Mouse (Mus musculus) lung, embryonic 14.5 days (tissue): Measurements from ENCODE around the gene Oog3. TPM values are rescaled to one million over a fixed set of nuclear protein-coding genes. Genes with fewer than 3 reads are reported as not detected.

Experiments
- ATAC-seq: fragments of 200-750 bp; cut with Nextera tagmentation; 2 replicates; pipeline ENCODE4 v1.8.0; 2017; ENCODE audit warnings: mild to moderate bottlenecking, moderate TSS enrichment, moderate library complexity; ENCODE audit not compliant: insufficient read depth
- DNase-seq: peaks from one replicate; pipeline ENCODE4 v3.0.0-alpha.2; 2015
- H3K27ac ChIP-seq: fragments of 300-500 bp; sonication (generic); 2 replicates; pipeline ENCODE4 v1.5.1; 2014; ENCODE audit warnings: low read depth, mild to moderate bottlenecking, moderate library complexity
- H3K27me3 ChIP-seq: fragments of 300-500 bp; sonication (generic); 2 replicates; pipeline ENCODE4 v1.6.1; 2014; ENCODE audit warnings: low read length, control low read depth; ENCODE audit not compliant: insufficient read depth
- H3K36me3 ChIP-seq: fragments of 300-500 bp; sonication (generic); 2 replicates; pipeline ENCODE4 v1.6.1; 2014; ENCODE audit warnings: control low read depth; ENCODE audit not compliant: insufficient read depth
- H3K4me1 ChIP-seq: fragments of 300-500 bp; sonication (generic); 2 replicates; pipeline ENCODE4 v1.6.1; 2014; ENCODE audit warnings: antibody characterized with exemption, control low read depth; ENCODE audit not compliant: insufficient read depth
- H3K4me2 ChIP-seq: fragments of 300-500 bp; sonication (generic); 2 replicates; pipeline ENCODE4 v1.6.1; 2014; ENCODE audit warnings: mild to moderate bottlenecking
- H3K4me3 ChIP-seq: fragments of 300-500 bp; sonication (generic); 2 replicates; pipeline ENCODE4 v1.5.1; 2014; ENCODE audit warnings: low read depth, low read length
- H3K9ac ChIP-seq: fragments of 300-500 bp; sonication (generic); 2 replicates; pipeline ENCODE4 v1.6.1; 2014
- H3K9me3 ChIP-seq: fragments of 300-500 bp; sonication (generic); 2 replicates; pipeline ENCODE4 v1.6.1; 2016; ENCODE audit warnings: low read depth, low read length, control low read depth
- CTCF ChIP-seq: IDR thresholded peaks from 2 replicates; pipeline ENCODE4 v1.5.1; 2016; ENCODE audit warnings: antibody characterized with exemption, low read depth
- WGBS: fragments of 180-500 bp; shearing (Covaris S2); extraction: QIAGEN DNeasy Blood & Tissue Kit; methylation state at CpG from one replicate; pipeline ENCODE4 v1.1.7; 2014; 5-methylcytosine and 5-hydroxymethylcytosine counted together
- polyA plus RNA-seq: library from polyadenylated mRNA; unstranded; fragments of >200 nt; fragmentation: Nextera tagmentation; extraction: Ambion mirVana; gene quantifications from 2 replicates; pipeline ENCODE4 v1.2.1, GENCODE M21; 2014

The Oog3 gene
- not detected in 2 replicates for polyA plus RNA-seq

GRCm38 (mm10) chr4:144162563-144162962 is at the start of gene Oog3:
Gene Oog3, minus strand, starts transcription at chr4:144162663.
- 73% methylated on average over 1 of the region's 1 CpGs for WGBS
- no peak for ATAC-seq

GRCm38 (mm10) chr4:144190419-144190818 is 28.0 kb upstream of the Oog3 start, which contains the start of gene Oog2:
Gene Oog2, plus strand, starts transcription at chr4:144190719.
- Histone ChIP-seq H3K9me3 (no peaks in the 10 kb centered on the region), H3K4me3 (no peak within 1 kb of the TSS), H3K9ac (no peak within 1 kb of the TSS), H3K27ac (no peak within 1 kb of the TSS), H3K27me3 (no peaks in the 10 kb centered on the region), H3K4me2 (no peak within 1 kb of the TSS), H3K36me3 (no peaks in the 10 kb centered on the region), H3K4me1 (no peaks in the 10 kb centered on the region)
- DNase-seq (no peak), ATAC-seq (no peak)
- no peak for TF ChIP-seq CTCF
- WGBS = 22% methylated on average over 1 of the region's 1 CpGs

More at GRCm38 (mm10) chr4:144162563-144162962, at the start of gene Oog3:
- Histone ChIP-seq H3K27ac (no peak within 1 kb of the TSS), H3K9ac (no peak within 1 kb of the TSS), H3K4me3 (no peak within 1 kb of the TSS), H3K4me2 (no peak within 1 kb of the TSS), H3K36me3 (no peaks in the 10 kb centered on the region), H3K27me3 (no peaks in the 10 kb centered on the region), H3K4me1 (no peaks in the 10 kb centered on the region), H3K9me3 (peaks cover 7% of the 10 kb centered on the region)
- DNase-seq = no peak
- TF ChIP-seq CTCF = no peak

Other genes with a start within 250 kb of the Oog3 start
- not detected in 2 replicates for gene Pramef25, start 211.6 kb downstream of the Oog3 start, polyA plus RNA-seq
- not detected in 2 replicates for gene Gm13101, start 195.7 kb downstream of the Oog3 start, polyA plus RNA-seq
- not detected in 2 replicates for gene Pramef17, start 168.3 kb downstream of the Oog3 start, polyA plus RNA-seq
- gene Pramel4, start 103.5 kb downstream of the Oog3 start, polyA plus RNA-seq = not detected in 2 replicates
- not detected in 2 replicates for gene Gm13102, start 56.2 kb downstream of the Oog3 start, polyA plus RNA-seq
- gene Oog2, start 28.1 kb upstream of the Oog3 start, polyA plus RNA-seq = not detected in 2 replicates
- gene C87977, start 50.7 kb upstream of the Oog3 start, polyA plus RNA-seq = not detected in 2 replicates
- gene Pramel5, start 117.8 kb upstream of the Oog3 start, polyA plus RNA-seq = not detected in 2 replicates
- gene Gm13128, start 167.6 kb upstream of the Oog3 start, polyA plus RNA-seq = not detected in 2 replicates
- gene Gm13119, start 195.3 kb upstream of the Oog3 start, polyA plus RNA-seq = not detected in 2 replicates
- gene Pramef20, start 215.3 kb upstream of the Oog3 start, polyA plus RNA-seq = not detected in 2 replicates
- gene Pramef12, start 245.8 kb upstream of the Oog3 start, polyA plus RNA-seq = not detected in 2 replicates